In the genomic region with DNA sequence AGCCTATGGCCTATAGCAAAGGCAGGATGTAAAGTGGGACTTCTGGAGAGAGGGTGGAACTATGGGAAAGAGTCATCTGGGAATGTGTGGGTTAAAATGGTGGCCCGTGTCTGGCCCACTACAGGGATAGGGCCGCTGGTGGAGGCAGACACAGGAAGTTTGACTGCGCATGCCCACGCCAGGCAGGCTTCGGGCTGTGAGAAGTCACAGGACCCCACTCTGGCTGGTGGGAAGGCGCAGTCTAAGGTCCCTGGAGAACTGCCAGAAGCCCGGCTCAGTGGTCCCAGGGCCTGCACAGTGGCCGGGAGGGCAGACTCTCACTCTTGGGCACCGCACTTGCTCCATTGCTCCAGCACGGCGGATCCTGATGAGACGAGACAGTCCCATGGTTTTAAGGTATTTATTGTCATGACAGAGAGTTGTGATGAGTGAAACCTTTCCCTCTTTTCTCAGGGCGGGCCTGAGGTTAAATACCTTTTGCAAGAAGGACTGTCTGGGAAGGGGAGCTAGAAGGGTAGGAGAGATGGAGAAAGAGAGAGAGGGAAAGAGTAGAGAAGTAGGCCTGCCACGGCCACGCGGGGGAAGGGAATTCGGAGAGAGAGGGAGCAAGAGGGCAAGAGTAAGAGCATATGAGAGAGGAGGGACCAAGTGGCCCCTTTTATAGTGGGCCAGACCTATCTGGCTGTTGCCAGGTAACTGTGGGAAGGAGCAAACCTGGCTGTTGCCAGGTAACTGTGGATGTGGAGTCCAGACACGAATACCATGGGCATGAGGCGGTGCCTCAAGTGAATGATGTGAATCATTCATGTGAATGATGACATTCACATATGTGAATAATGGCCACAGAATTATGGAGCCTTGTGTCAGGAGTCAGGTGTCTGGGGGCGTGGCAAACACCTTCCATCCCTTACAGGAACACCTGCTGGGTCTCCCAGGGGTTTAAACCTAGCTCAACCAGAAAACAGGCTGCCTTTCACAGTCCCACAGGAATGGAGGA, we compare ENCODE assay signal across 17 mouse cellular contexts. TPM values are rescaled to one million over a fixed set of nuclear protein-coding genes. Genes with fewer than 3 reads are reported as not detected.
DNase-seq lines count a peak whose midpoint lies in the region; ATAC-seq and TF ChIP-seq lines count a peak whose summit lies in the region.
"Had no signal": no experiment of that assay in that cellular context is flagged by ENCODE, and none has a peak within 500 bp of the region (broad histone marks: within the 10 kb centered on the region; RNA-seq: fewer than 3 reads in every experiment).

No protein-coding gene starts in this region.

- no peak overlapping the region for H3K4me2 ChIP-seq in forebrain, postnatal 0 days (ENCODE audit: low read depth)
- H3K4me2 ChIP-seq in forebrain, embryonic 12.5 days = no peak overlapping the region
- peak overlapping the region; percentile 46 for H3K4me2 ChIP-seq in intestine, embryonic 16.5 days (ENCODE audit: low read depth, low read length)
- H3K4me2 ChIP-seq: forebrain, embryonic 13.5 days; midbrain, embryonic 15.5 days; neural tube, embryonic 13.5 days had no signal

- TF ChIP-seq POLR2A in lung, adult 2 months (IDR thresholded peaks at IDR 0.05; ENCODE audit: borderline replicate concordance, extremely low read depth, low read depth, low read length) = no peak

- peak; percentile 29; the same call in 1 of the 2 replicates for ATAC-seq in forebrain, postnatal 0 days
- no peak for ATAC-seq in forebrain, embryonic 12.5 days (ENCODE audit: low FRiP score)
- ATAC-seq in intestine, embryonic 16.5 days = peak; percentile 50; the same call in 1 of the 2 replicates
- ATAC-seq in megakaryocyte progenitor cell, adult 5-6 weeks (replicated peaks; ENCODE audit: poor library complexity) = no peak
- ATAC-seq: forebrain, embryonic 13.5 days; midbrain, embryonic 15.5 days had no signal

- no peak for TF ChIP-seq CTCF in forebrain, postnatal 0 days (IDR thresholded peaks at IDR 0.05; ENCODE audit: low read depth)
- no peak for TF ChIP-seq CTCF in lung, adult 2 months (IDR thresholded peaks at IDR 0.05; ENCODE audit: insufficient read depth, low read length)

- no peak overlapping the region for H3K27ac ChIP-seq in forebrain, postnatal 0 days (ENCODE audit: low read depth, low read length)
- no peak overlapping the region for H3K27ac ChIP-seq in forebrain, embryonic 12.5 days
- peak overlapping the region; percentile 68 for H3K27ac ChIP-seq in intestine, embryonic 16.5 days (ENCODE audit: low read length)
- H3K27ac ChIP-seq: forebrain, embryonic 13.5 days; midbrain, embryonic 15.5 days; neural tube, embryonic 13.5 days had no signal

- H3K9ac ChIP-seq in forebrain, postnatal 0 days = no peak overlapping the region
- no peak overlapping the region for H3K9ac ChIP-seq in forebrain, embryonic 12.5 days
- peak overlapping the region; percentile 66 for H3K9ac ChIP-seq in intestine, embryonic 16.5 days (ENCODE audit: low read depth, low read length)
- H3K9ac ChIP-seq: forebrain, embryonic 13.5 days; midbrain, embryonic 15.5 days; neural tube, embryonic 13.5 days had no signal

- no peaks in the 10 kb centered on the region for H3K36me3 ChIP-seq in forebrain, postnatal 0 days (ENCODE audit: insufficient read depth)
- no peaks in the 10 kb centered on the region for H3K36me3 ChIP-seq in forebrain, embryonic 12.5 days (replicated peaks)
- H3K36me3 ChIP-seq in intestine, embryonic 16.5 days (ENCODE audit: control insufficient read depth, insufficient read depth, low read length) = no peaks in the 10 kb centered on the region
- H3K36me3 ChIP-seq: midbrain, embryonic 15.5 days; neural tube, embryonic 13.5 days had no signal

- no peaks in the 10 kb centered on the region for H3K9me3 ChIP-seq in forebrain, postnatal 0 days (ENCODE audit: low read length)
- H3K9me3 ChIP-seq in forebrain, embryonic 12.5 days = no peaks in the 10 kb centered on the region
- H3K9me3 ChIP-seq in intestine, embryonic 16.5 days (ENCODE audit: control insufficient read depth, low read length) = no peaks in the 10 kb centered on the region
- H3K9me3 ChIP-seq: forebrain, embryonic 13.5 days; midbrain, embryonic 15.5 days; neural tube, embryonic 13.5 days had no signal

- 79% methylated on average over 20 of the region's 20 CpGs for WGBS in forebrain, postnatal 0 days
- 79% methylated on average over 19 of the region's 20 CpGs for WGBS in forebrain, embryonic 12.5 days
- 66% methylated on average over 20 of the region's 20 CpGs for WGBS in lung, adult 2 months
- 48% methylated on average over 20 of the region's 20 CpGs for WGBS in intestine, embryonic 16.5 days

- no peaks in the 10 kb centered on the region for H3K27me3 ChIP-seq in forebrain, postnatal 0 days (ENCODE audit: insufficient read depth, low read length)
- no peaks in the 10 kb centered on the region for H3K27me3 ChIP-seq in forebrain, embryonic 12.5 days
- no peaks in the 10 kb centered on the region for H3K27me3 ChIP-seq in intestine, embryonic 16.5 days (replicated peaks; ENCODE audit: control insufficient read depth, insufficient read depth, low read length)
- H3K27me3 ChIP-seq: forebrain, embryonic 13.5 days; midbrain, embryonic 15.5 days; neural tube, embryonic 13.5 days had no signal

- no peaks in the 10 kb centered on the region for H3K4me1 ChIP-seq in forebrain, postnatal 0 days (ENCODE audit: insufficient read depth)
- H3K4me1 ChIP-seq in forebrain, embryonic 12.5 days = no peaks in the 10 kb centered on the region
- H3K4me1 ChIP-seq in lung, adult 2 months (ENCODE audit: control insufficient read depth, insufficient read depth, low read length) = no peaks in the 10 kb centered on the region
- 0 out of 2 replicates have a peak, but pooled peaks cover 3% of the 10 kb centered on the region for H3K4me1 ChIP-seq in intestine, embryonic 16.5 days (ENCODE audit: control insufficient read depth, insufficient read depth, low read length)
- H3K4me1 ChIP-seq: forebrain, embryonic 13.5 days; midbrain, embryonic 15.5 days; neural tube, embryonic 13.5 days had no signal

- DNase-seq in forebrain, postnatal 0 days = no peak
- no peak for DNase-seq in lung, adult 2 months
- DNase-seq in lung, postnatal 25 days (ENCODE audit: low spot score) = no peak
- DNase-seq in testis, postnatal 14 days (ENCODE audit: low spot score) = peak; percentile 41
- no peak for DNase-seq in MN1 (ENCODE audit: low spot score)
- DNase-seq: adrenal gland, postnatal 10 days; heart, postnatal 4 days; liver; lung, postnatal 14 days; right cerebral cortex, adult 18-20 months had no signal

- no peak overlapping the region for H3K4me3 ChIP-seq in forebrain, postnatal 0 days (ENCODE audit: low read depth, low read length)
- H3K4me3 ChIP-seq in forebrain, embryonic 12.5 days (replicated peaks) = no peak overlapping the region
- H3K4me3 ChIP-seq in lung, adult 2 months (replicated peaks; ENCODE audit: extremely low read depth, low read depth, low read length) = peak overlapping the region; percentile 39
- H3K4me3 ChIP-seq in intestine, embryonic 16.5 days (ENCODE audit: low read length) = peak overlapping the region; percentile 50
- H3K4me3 ChIP-seq: forebrain, embryonic 13.5 days; midbrain, embryonic 15.5 days; neural tube, embryonic 13.5 days had no signal

RNA-seq across cellular contexts. Expression of gene Mrps2, which starts 11.6 kb away (rescaled TPM):
- total RNA-seq in forebrain, postnatal 0 days (2014; rRNA removed) = 25.4 and 33.4 TPM in 2 replicates
- 39.8 and 42.6 TPM in 2 replicates for polyA plus RNA-seq in forebrain, postnatal 0 days (2015; fragmentation: Nextera tagmentation; extraction: Ambion mirVana)
- 58.0 and 58.1 TPM in 2 replicates for polyA plus RNA-seq in forebrain, embryonic 12.5 days (2016; fragmentation: Nextera tagmentation; extraction: Ambion mirVana)
- polyA plus RNA-seq in lung, adult 2 months (2012; rRNA removed) = 22.2 and 25.1 TPM in 2 replicates
- 61.1 and 66.9 TPM in 2 replicates for polyA plus RNA-seq in intestine, embryonic 16.5 days (2015; fragmentation: Nextera tagmentation; extraction: Ambion mirVana)
- total RNA-seq in megakaryocyte progenitor cell, adult 5-6 weeks (2015) = 64.8 and 71.0 TPM in 2 replicates
- total RNA-seq in megakaryocyte progenitor cell, adult 5-6 weeks (2017) = 31.2 and 32.5 TPM in 2 replicates

RNA-seq across cellular contexts. Expression of gene 1700007K13Rik, which starts 13.4 kb away (rescaled TPM):
- total RNA-seq in forebrain, postnatal 0 days (2014; rRNA removed) = 5.2 and 5.4 TPM in 2 replicates
- polyA plus RNA-seq in forebrain, postnatal 0 days (2015; fragmentation: Nextera tagmentation; extraction: Ambion mirVana) = 5.2 and 8.5 TPM in 2 replicates
- polyA plus RNA-seq in forebrain, embryonic 12.5 days (2016; fragmentation: Nextera tagmentation; extraction: Ambion mirVana) = 1.3 and 2.3 TPM in 2 replicates
- polyA plus RNA-seq in lung, adult 2 months (2012; rRNA removed) = 7.4 and 10.5 TPM in 2 replicates
- 0.23 TPM in 1 of 2 replicates, not detected in the other for polyA plus RNA-seq in intestine, embryonic 16.5 days (2015; fragmentation: Nextera tagmentation; extraction: Ambion mirVana)
- not detected in 2 replicates for total RNA-seq in megakaryocyte progenitor cell, adult 5-6 weeks (2015)
- total RNA-seq in megakaryocyte progenitor cell, adult 5-6 weeks (2017) = not detected in 2 replicates
- total RNA-seq: granulocyte monocyte progenitor cell, adult 5-6 weeks; heart, postnatal 4 days had no signal

RNA-seq across cellular contexts. Expression of gene Gbgt1, which starts 17.2 kb away (rescaled TPM):
- total RNA-seq in forebrain, postnatal 0 days (2014; rRNA removed) = 1.5 and 4.9 TPM in 2 replicates
- 0.47 and 0.54 TPM in 2 replicates for polyA plus RNA-seq in forebrain, postnatal 0 days (2015; fragmentation: Nextera tagmentation; extraction: Ambion mirVana)
- polyA plus RNA-seq in forebrain, embryonic 12.5 days (2016; fragmentation: Nextera tagmentation; extraction: Ambion mirVana) = 0.32 TPM in 2 replicates
- 5.1 and 5.6 TPM in 2 replicates for polyA plus RNA-seq in lung, adult 2 months (2012; rRNA removed)
- polyA plus RNA-seq in intestine, embryonic 16.5 days (2015; fragmentation: Nextera tagmentation; extraction: Ambion mirVana) = 4.4 and 4.6 TPM in 2 replicates
- total RNA-seq in megakaryocyte progenitor cell, adult 5-6 weeks (2015) = not detected in 2 replicates
- not detected in 2 replicates for total RNA-seq in megakaryocyte progenitor cell, adult 5-6 weeks (2017)
- total RNA-seq: granulocyte monocyte progenitor cell, adult 5-6 weeks had no signal
- polyA plus RNA-seq: forebrain, embryonic 13.5 days had no signal

RNA-seq across cellular contexts. Expression of gene Gm10134, which starts 26.4 kb away (rescaled TPM):
- not detected in 2 replicates for total RNA-seq in forebrain, postnatal 0 days (2014; rRNA removed)
- 1.8 and 2.3 TPM in 2 replicates for polyA plus RNA-seq in forebrain, postnatal 0 days (2015; fragmentation: Nextera tagmentation; extraction: Ambion mirVana)
- polyA plus RNA-seq in forebrain, embryonic 12.5 days (2016; fragmentation: Nextera tagmentation; extraction: Ambion mirVana) = 0.61 and 0.64 TPM in 2 replicates
- 1.1 TPM in 2 replicates for polyA plus RNA-seq in lung, adult 2 months (2012; rRNA removed)
- 7.4 and 10.3 TPM in 2 replicates for polyA plus RNA-seq in intestine, embryonic 16.5 days (2015; fragmentation: Nextera tagmentation; extraction: Ambion mirVana)
- total RNA-seq in megakaryocyte progenitor cell, adult 5-6 weeks (2015) = not detected in 2 replicates
- not detected in 2 replicates for total RNA-seq in megakaryocyte progenitor cell, adult 5-6 weeks (2017)
- total RNA-seq: granulocyte monocyte progenitor cell, adult 5-6 weeks had no signal

RNA-seq across cellular contexts. Expression of gene Ppp1r26, which starts 32.9 kb away (rescaled TPM):
- 35.6 and 60.8 TPM in 2 replicates for total RNA-seq in forebrain, postnatal 0 days (2014; rRNA removed)
- 5.0 and 11.7 TPM in 2 replicates for polyA plus RNA-seq in forebrain, postnatal 0 days (2015; fragmentation: Nextera tagmentation; extraction: Ambion mirVana)
- 9.2 and 9.6 TPM in 2 replicates for polyA plus RNA-seq in forebrain, embryonic 12.5 days (2016; fragmentation: Nextera tagmentation; extraction: Ambion mirVana)
- polyA plus RNA-seq in lung, adult 2 months (2012; rRNA removed) = 6.1 TPM in 2 replicates
- polyA plus RNA-seq in intestine, embryonic 16.5 days (2015; fragmentation: Nextera tagmentation; extraction: Ambion mirVana) = 2.1 and 2.3 TPM in 2 replicates
- 1.9 and 2.2 TPM in 2 replicates for total RNA-seq in megakaryocyte progenitor cell, adult 5-6 weeks (2015)
- 1.1 and 1.6 TPM in 2 replicates for total RNA-seq in megakaryocyte progenitor cell, adult 5-6 weeks (2017)

Comparison
In these comparisons a context has a peak if more than half of its experiments do, and no peak if none do; other contexts are left out.
1. ATAC-seq: peak in forebrain, postnatal 0 days (single experiment) and intestine, embryonic 16.5 days (single experiment); none in forebrain, embryonic 12.5 days (single experiment) and megakaryocyte progenitor cell, adult 5-6 weeks (single experiment).
2. H3K4me3 ChIP-seq: peak in lung, adult 2 months (single experiment) and intestine, embryonic 16.5 days (single experiment); none in forebrain, postnatal 0 days (single experiment) and forebrain, embryonic 12.5 days (single experiment).